Mouse (Mus musculus) thymus, postnatal 4 days (tissue): ENCODE measurements around the gene Pno1.
A peak's percentile ranks its signal among the peaks of the same experiment; 100 is the strongest.
"Not testable (repeated sequence)": the region's sequence is repeated elsewhere in the genome, so short reads cannot be mapped to it uniquely, and the experiment has no call there.

Experiments
- DNase-seq: peaks from one replicate; pipeline ENCODE4 v3.0.0; 2021

Pno1 gene

GRCm38 (mm10) chr11:17211258-17212140 is at the start of gene Pno1:
Gene Pno1, minus strand, starts transcription at chr11:17211568.
- peak; percentile 95 for DNase-seq

- peak; percentile 53 for DNase-seq
Observed at GRCm38 (mm10) chr11:17257861-17258260, 46.5 kb upstream of the Pno1 start.

- peak; percentile 98 for DNase-seq
Observed at GRCm38 (mm10) chr11:17257443-17257842, 46.1 kb upstream of the Pno1 start, which contains the start of gene C1d. Gene C1d, plus strand, starts transcription at chr11:17257579.

- peak; percentile 34 for DNase-seq
Observed at GRCm38 (mm10) chr11:17256813-17257365, 45.5 kb upstream of the Pno1 start.

- no peak for DNase-seq
Observed at GRCm38 (mm10) chr11:17248715-17249114, 37.3 kb upstream of the Pno1 start.

- DNase-seq: not testable (repeated sequence)
Observed at GRCm38 (mm10) chr11:17238598-17238997, 27.2 kb upstream of the Pno1 start.

GRCm38 (mm10) chr11:17236449-17237037 is 25.2 kb upstream of the Pno1 start:
- DNase-seq: peak; percentile 51

GRCm38 (mm10) chr11:17232792-17233191 is 21.4 kb upstream of the Pno1 start:
- no peak for DNase-seq

- no peak for DNase-seq
Observed at GRCm38 (mm10) chr11:17221126-17221525, 9.8 kb upstream of the Pno1 start.

GRCm38 (mm10) chr11:17215475-17215874 is 4.1 kb upstream of the Pno1 start:
- no peak for DNase-seq

- DNase-seq: no peak
Observed at GRCm38 (mm10) chr11:17212903-17213509, 1.6 kb upstream of the Pno1 start.

- DNase-seq: no peak
Observed at GRCm38 (mm10) chr11:17212141-17212495, 750 bp upstream of the Pno1 start.

- DNase-seq: no peak
Observed at GRCm38 (mm10) chr11:17202481-17202880, 8.9 kb downstream of the Pno1 start.

GRCm38 (mm10) chr11:17200936-17201335 is 10.4 kb downstream of the Pno1 start:
- no peak for DNase-seq

GRCm38 (mm10) chr11:17199840-17200501 is 11.4 kb downstream of the Pno1 start:
- no peak for DNase-seq

GRCm38 (mm10) chr11:17199170-17199569 is 12.2 kb downstream of the Pno1 start:
- DNase-seq: no peak

GRCm38 (mm10) chr11:17192151-17192844 is 19.1 kb downstream of the Pno1 start:
- DNase-seq: peak; percentile 36

GRCm38 (mm10) chr11:17188786-17189185 is 22.6 kb downstream of the Pno1 start:
- DNase-seq: no peak

- no peak for DNase-seq
Observed at GRCm38 (mm10) chr11:17187649-17188048, 23.7 kb downstream of the Pno1 start.

GRCm38 (mm10) chr11:17183165-17183564 is 28.2 kb downstream of the Pno1 start:
- DNase-seq: no peak

GRCm38 (mm10) chr11:17181807-17182206 is 29.6 kb downstream of the Pno1 start, which contains the start of gene Wdr92:
Gene Wdr92, plus strand, starts transcription at chr11:17182107.
- no peak for DNase-seq

GRCm38 (mm10) chr11:17180753-17181152 is 30.6 kb downstream of the Pno1 start:
- no peak for DNase-seq
